Mouse (Mus musculus): ENCODE results near the gene Slc38a1.

Gene Slc38a1

GRCm38 (mm10) chr15:96617555-96617954 lies 25.2 kb downstream of the Slc38a1 start:
- no peak for DNase-seq (ENCODE audit: low read depth)

- DNase-seq (ENCODE audit: low read depth), result no peak
These were observed 34.0 kb downstream of the Slc38a1 start for GRCm38 (mm10) chr15:96608671-96609070.

GRCm38 (mm10) chr15:96607422-96607821 lies 35.3 kb downstream of the Slc38a1 start:
- DNase-seq (ENCODE audit: low read depth), result no peak

GRCm38 (mm10) chr15:96604282-96604681 lies 38.4 kb downstream of the Slc38a1 start:
- no peak for DNase-seq (ENCODE audit: low read depth)

- no peak for DNase-seq (ENCODE audit: low read depth)
These were observed 40.7 kb downstream of the Slc38a1 start for GRCm38 (mm10) chr15:96602043-96602442.

- DNase-seq (ENCODE audit: low read depth), result no peak
These were observed 42.6 kb downstream of the Slc38a1 start for GRCm38 (mm10) chr15:96599852-96600781.

- DNase-seq (ENCODE audit: low read depth), result peak; percentile 80
These were observed 43.7 kb downstream of the Slc38a1 start for GRCm38 (mm10) chr15:96598888-96599578.

GRCm38 (mm10) chr15:96597116-96597515 lies 45.6 kb downstream of the Slc38a1 start:
- DNase-seq (ENCODE audit: low read depth), result no peak

GRCm38 (mm10) chr15:96594316-96594715 lies 48.4 kb downstream of the Slc38a1 start:
- DNase-seq (ENCODE audit: low read depth), result no peak

- peak; percentile 67 for DNase-seq (ENCODE audit: low read depth)
These were observed 48.8 kb downstream of the Slc38a1 start for GRCm38 (mm10) chr15:96593866-96594265.

GRCm38 (mm10) chr15:96593457-96593856 lies 49.3 kb downstream of the Slc38a1 start:
- no peak for DNase-seq (ENCODE audit: low read depth)

- no peak for DNase-seq (ENCODE audit: low read depth)
These were observed 49.7 kb downstream of the Slc38a1 start for GRCm38 (mm10) chr15:96592976-96593375.

- no peak for DNase-seq (ENCODE audit: low read depth)
These were observed 50.8 kb downstream of the Slc38a1 start for GRCm38 (mm10) chr15:96591876-96592417.

GRCm38 (mm10) chr15:96588996-96589657 lies 53.6 kb downstream of the Slc38a1 start:
- DNase-seq (ENCODE audit: low read depth), result no peak

GRCm38 (mm10) chr15:96587998-96588397 lies 54.7 kb downstream of the Slc38a1 start:
- DNase-seq (ENCODE audit: low read depth), result no peak

- peak; percentile 86 for DNase-seq (ENCODE audit: low read depth)
These were observed 59.2 kb downstream of the Slc38a1 start for GRCm38 (mm10) chr15:96583371-96584008.

GRCm38 (mm10) chr15:96576998-96577397 lies 65.7 kb downstream of the Slc38a1 start:
- DNase-seq (ENCODE audit: low read depth), result no peak

GRCm38 (mm10) chr15:96568983-96569363 lies 73.7 kb downstream of the Slc38a1 start:
- DNase-seq (ENCODE audit: low read depth), result no peak

GRCm38 (mm10) chr15:96568271-96568982 lies 74.3 kb downstream of the Slc38a1 start:
- DNase-seq (ENCODE audit: low read depth), result no peak

GRCm38 (mm10) chr15:96566850-96567271 lies 75.9 kb downstream of the Slc38a1 start:
- no peak for DNase-seq (ENCODE audit: low read depth)

- peak; percentile 56 for DNase-seq (ENCODE audit: low read depth)
These were observed 78.9 kb downstream of the Slc38a1 start for GRCm38 (mm10) chr15:96563852-96564251.
